Mouse (Mus musculus) urinary bladder, postnatal 4 days (tissue): Measurements from ENCODE around the gene Nectin4.

ENCODE experiments used
- DNase-seq, 2 experiments: peaks; one replicate each; pipeline ENCODE4 v3.0.0; 2021 to 2022; ENCODE audit warnings: low spot score in 2 of 2

The Nectin4 gene

DNA sequence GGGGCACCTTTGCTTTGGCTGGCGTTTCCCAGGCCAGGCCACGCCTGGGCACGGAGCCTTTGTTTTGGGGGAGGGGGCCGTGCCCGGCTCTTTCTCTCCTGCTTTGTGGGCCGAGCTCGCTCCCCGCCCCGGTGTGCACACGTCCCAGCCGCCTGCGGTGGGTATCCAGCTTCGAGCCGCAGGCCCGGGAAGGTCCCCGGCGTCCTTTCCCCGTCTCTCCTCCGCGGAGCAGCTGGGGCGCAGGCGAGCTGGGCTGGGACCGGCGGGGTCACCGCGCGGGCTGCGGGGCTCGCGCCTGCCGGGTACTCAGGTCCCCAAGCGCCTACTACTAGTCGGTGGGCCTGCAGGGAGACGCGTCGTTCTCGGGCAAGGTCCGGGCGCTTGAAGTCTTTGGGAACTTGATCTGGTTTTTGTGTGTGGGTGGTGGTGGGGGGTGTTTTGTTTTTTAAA, 41.6 kb downstream of the Nectin4 start:
- DNase-seq = no peak

DNA sequence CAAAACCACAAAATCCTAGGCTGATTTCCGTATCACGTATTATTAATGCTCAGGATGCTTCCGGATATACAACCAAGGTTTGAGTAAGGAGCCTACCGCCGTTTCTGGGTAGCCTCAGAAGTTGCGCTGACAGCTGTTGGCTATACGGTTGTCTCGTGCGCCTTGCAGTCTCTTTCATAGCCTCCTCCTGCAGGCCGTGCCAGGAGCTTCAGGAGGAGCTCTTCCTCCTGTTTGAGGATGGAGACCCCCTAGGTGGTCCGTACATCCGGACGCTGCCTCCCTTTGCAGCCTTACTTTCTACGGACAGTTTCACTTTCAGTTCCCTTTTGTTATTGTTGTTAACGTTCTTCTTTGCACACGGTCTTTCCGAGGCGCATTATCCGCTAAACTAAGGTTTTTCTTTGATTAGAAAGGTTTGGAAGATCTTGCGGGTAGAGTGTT, 42.1 kb downstream of the Nectin4 start:
- DNase-seq = no peak

GRCm38 (mm10) chr1:171412446-171412845, 42.5 kb downstream of the Nectin4 start:
- DNase-seq = no peak

DNA sequence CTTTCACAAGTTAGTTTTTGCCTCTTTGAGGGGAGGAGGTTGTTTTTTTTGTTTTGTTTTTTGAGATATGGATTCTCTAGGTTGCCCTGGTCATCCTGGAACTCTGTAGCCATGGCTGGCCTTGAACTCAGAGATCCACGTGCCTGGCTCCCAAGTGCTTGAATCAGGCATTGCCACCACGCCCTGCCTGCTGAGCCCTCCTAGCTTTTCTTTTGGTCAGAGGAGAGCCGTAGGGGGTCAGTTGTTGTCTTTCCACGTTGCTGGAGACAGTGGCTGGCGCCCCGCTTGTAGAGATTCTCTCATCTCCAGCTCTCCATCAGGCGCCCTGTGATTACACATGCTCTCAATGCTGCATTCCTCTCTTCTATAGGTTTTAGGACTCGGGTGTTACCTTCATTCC, 43.7 kb downstream of the Nectin4 start:
- no peak for DNase-seq

- DNase-seq = no peak
These were observed 48.8 kb downstream of the Nectin4 start, which contains the start of gene Tstd1 for GRCm38 (mm10) chr1:171418660-171419059. TSS of gene Tstd1 (plus strand) at chr1:171418872.

- DNase-seq = no peak
These were observed 49.5 kb downstream of the Nectin4 start for GRCm38 (mm10) chr1:171419291-171419882.

DNA sequence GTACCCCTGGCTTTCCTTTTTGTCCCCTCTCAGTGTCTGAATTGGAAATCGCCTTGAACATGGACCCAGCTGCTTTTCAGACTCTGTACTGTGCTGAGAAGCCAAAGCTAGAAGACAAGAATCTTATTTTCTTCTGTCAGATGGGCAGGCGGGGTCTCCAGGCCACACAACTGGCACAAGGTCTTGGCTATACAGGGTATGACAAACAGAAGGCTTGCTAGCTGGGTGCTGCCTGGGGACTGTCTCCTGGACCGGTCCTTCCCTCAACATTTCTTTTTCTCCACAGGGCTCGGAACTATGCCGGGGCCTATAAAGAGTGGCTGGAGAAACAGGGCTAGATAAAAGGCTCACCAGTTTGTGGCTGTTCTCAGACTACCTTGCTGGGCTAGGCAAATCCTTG, 50.0 kb downstream of the Nectin4 start:
- no peak for DNase-seq

DNA sequence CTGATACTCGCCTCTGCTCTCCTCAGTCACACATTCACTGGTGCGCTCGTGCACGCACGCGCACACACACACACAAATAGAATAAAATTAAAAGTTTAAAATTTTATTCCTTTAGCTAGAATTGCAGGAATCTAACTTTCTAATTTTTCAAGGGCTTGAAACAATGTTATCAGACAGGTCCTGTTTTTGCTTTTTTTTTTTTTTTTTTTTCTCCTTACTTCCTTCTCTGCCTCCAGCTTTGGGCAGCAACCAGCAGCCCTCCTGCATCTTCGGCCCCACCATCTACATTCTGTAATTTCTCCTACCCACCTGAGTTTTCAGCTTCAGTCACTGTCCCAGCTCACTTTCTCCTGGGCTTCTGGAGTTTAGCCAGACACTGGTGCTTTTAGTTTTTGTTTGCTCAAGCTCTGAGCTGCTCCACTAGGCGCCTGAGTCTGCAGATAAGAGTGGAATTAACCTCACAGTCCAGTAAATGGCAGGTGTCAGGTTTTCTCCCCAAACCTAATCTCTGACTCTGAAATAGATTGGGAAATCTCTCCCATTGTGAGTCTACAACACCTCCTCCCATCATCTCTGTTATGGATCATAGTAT, 52.7 kb downstream of the Nectin4 start:
- no peak for DNase-seq

- DNase-seq = no peak
These were observed 54.7 kb downstream of the Nectin4 start for GRCm38 (mm10) chr1:171424638-171425037.

- DNase-seq = peak in 1 of 2 experiments; percentile 52
These were observed 55.2 kb downstream of the Nectin4 start for GRCm38 (mm10) chr1:171425126-171425525.

- DNase-seq = no peak
These were observed 62.3 kb downstream of the Nectin4 start for GRCm38 (mm10) chr1:171432158-171432557.

DNA sequence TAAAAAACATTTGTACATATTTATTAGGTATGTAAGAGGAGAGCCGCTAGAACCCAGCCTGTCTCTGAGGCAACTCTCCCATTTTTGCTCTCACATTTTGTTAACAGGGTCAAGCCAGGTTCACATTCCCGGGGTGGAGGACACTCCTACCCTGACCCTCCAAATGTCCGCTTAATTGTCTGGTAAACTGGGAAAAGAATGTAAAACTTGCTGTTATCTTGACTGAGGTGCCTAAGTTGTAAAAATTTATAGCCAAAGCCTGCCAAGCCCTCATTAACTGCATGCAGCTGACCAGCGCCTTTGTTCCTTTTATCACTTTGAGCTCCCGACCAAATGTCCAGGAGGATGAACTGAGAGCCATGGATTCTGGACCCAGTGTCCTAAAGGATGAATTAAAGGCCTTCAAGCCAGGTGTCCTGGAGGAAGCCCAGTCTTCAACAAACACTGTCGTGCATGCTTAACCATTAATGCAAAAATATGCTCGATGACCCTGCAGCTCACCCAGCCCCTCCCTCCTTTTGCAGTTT, 65.5 kb downstream of the Nectin4 start:
- no peak for DNase-seq

- no peak for DNase-seq
These were observed 66.1 kb downstream of the Nectin4 start for GRCm38 (mm10) chr1:171435974-171436373.

DNA sequence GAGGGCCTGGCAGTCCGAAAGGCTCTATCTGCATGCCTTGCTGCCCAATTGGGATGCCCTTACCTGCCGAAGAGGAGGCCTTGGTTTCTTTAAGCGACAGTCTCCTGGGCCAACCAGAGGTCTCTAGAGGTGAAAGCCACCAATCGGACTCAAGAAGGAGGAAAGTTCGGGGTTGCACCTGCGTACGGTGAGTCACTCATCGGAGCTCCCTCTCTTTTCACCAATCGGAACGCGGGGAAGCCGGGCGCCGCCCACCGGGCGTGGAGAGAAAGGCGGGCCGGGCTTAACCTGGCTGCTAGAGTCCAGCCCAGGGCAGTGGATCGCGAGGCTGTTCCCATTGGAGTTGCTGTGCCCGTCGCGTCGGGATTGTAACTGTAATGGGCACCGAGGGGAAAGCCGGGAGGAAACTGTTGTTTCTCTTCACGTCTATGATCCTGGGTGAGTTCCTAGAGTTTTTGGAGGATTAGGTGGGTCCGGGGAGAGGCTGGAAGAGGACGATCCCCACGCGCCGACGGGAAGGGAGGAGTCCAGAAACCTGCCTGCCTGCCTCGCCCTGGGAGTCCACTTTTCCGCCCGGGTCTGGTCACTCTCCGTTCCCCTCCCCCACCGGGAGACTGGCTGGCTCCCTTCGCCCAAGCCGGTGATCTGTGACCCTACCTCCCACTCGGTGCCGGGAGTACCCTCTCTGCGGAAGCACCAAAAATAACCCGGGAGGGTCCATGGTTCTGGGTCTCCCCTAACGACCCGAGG, 67.5 kb downstream of the Nectin4 start, which contains the start of gene F11r:
Gene F11r (plus strand): TSS at position 272 of the 750 bp plus-strand sequence.
- peak; percentile 86 to 90 for DNase-seq
